ENCODE assay signal across 9 mouse cellular contexts in the genomic region with DNA sequence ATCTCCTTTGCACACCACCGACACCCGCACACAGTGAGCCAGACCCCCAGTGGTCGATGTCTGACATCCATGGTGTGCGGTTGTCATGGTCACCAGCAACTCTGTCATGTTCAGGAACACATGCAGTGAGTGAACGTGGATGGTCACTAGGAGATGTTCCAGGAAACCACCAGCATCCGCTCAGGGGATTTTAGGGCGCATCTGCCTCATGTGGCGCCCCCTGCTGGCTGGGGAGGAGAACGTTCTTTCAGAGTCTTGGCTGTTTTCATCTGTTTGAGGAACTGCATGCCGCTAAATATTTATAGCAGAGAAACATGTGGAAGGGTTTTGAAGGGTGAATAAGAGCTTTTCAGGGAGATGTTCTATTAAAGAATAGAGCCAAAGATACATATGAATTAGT.
A peak's percentile ranks its signal among the peaks of the same experiment; 100 is the strongest.
DNase-seq lines count a peak whose midpoint lies in the region; ATAC-seq and TF ChIP-seq lines count a peak whose summit lies in the region.
"Had no signal": no experiment of that assay in that cellular context is flagged by ENCODE, and none has a peak within 500 bp of the region (broad histone marks: within the 10 kb centered on the region; RNA-seq: fewer than 3 reads in every experiment).

No protein-coding gene starts in this region.

- no peaks in the 10 kb centered on the region for H3K79me2 ChIP-seq in heart, adult 2 months (replicated peaks; ENCODE audit: control insufficient read depth, insufficient read depth, low read length)

- H3K36me3 ChIP-seq in heart, adult 2 months (ENCODE audit: control insufficient read depth, insufficient read depth, low read length) = no peaks in the 10 kb centered on the region
- H3K36me3 ChIP-seq in midbrain, postnatal 0 days (ENCODE audit: insufficient read depth, low read length) = no peaks in the 10 kb centered on the region
- H3K36me3 ChIP-seq in midbrain, embryonic 16.5 days (ENCODE audit: control insufficient read depth, insufficient read depth, low read length) = no peaks in the 10 kb centered on the region

- ATAC-seq in midbrain, postnatal 0 days (ENCODE audit: low FRiP score) = no peak
- no peak for ATAC-seq in midbrain, embryonic 16.5 days
- ATAC-seq: Patski had no signal

- no peak overlapping the region for H3K27ac ChIP-seq in heart, adult 2 months
- no peak overlapping the region for H3K27ac ChIP-seq in midbrain, postnatal 0 days (ENCODE audit: low read depth, low read length)
- H3K27ac ChIP-seq in midbrain, embryonic 16.5 days (ENCODE audit: low read length) = no peak overlapping the region

- peaks cover 2% of the 10 kb centered on the region; the same call in 1 of the 2 replicates for H3K27me3 ChIP-seq in heart, adult 2 months (ENCODE audit: control insufficient read depth, insufficient read depth, low read length)
- H3K27me3 ChIP-seq in midbrain, postnatal 0 days (ENCODE audit: insufficient read depth, low read length) = no peaks in the 10 kb centered on the region
- no peaks in the 10 kb centered on the region for H3K27me3 ChIP-seq in midbrain, embryonic 16.5 days (ENCODE audit: control insufficient read depth, insufficient read depth, low read depth, low read length)
- H3K27me3 ChIP-seq: Patski had no signal

- intact Hi-C loops in heart, adult 2 months (cut with DNase I) = loop anchor here (2.0 kb wide), 1 partner anchor 210 kb away; no protein-coding TSS in a partner anchor

- H3K4me2 ChIP-seq in midbrain, postnatal 0 days (ENCODE audit: low read depth, low read length, poor library complexity, severe bottlenecking) = no peak overlapping the region
- H3K4me2 ChIP-seq in midbrain, embryonic 16.5 days (ENCODE audit: low read length) = no peak overlapping the region

- TF ChIP-seq POLR2A in heart, adult 2 months (IDR thresholded peaks at IDR 0.05; ENCODE audit: insufficient read depth, low read depth, low read length) = no peak

- no peak overlapping the region for H3K9ac ChIP-seq in heart, adult 2 months (ENCODE audit: low read depth, low read length)
- H3K9ac ChIP-seq in midbrain, postnatal 0 days (replicated peaks; ENCODE audit: low read length, poor library complexity, severe bottlenecking) = no peak overlapping the region
- H3K9ac ChIP-seq in midbrain, embryonic 16.5 days (ENCODE audit: low read depth, low read length) = no peak overlapping the region

- H3K9me3 ChIP-seq in midbrain, postnatal 0 days (ENCODE audit: low read length) = no peaks in the 10 kb centered on the region
- no peaks in the 10 kb centered on the region for H3K9me3 ChIP-seq in midbrain, embryonic 16.5 days (replicated peaks; ENCODE audit: control insufficient read depth, low read length, poor library complexity, severe bottlenecking)

- no peak for DNase-seq in heart, adult 2 months
- DNase-seq in heart, adult 8-10 months (ENCODE audit: low spot score) = no peak
- DNase-seq in midbrain, postnatal 0 days (ENCODE audit: low spot score) = peak; percentile 36
- DNase-seq in cerebellum, adult 9-11 months = peak; percentile 55
- DNase-seq in right cerebral cortex, postnatal 4 days = peak; percentile 35
- no peak for DNase-seq in layer of hippocampus, adult 11-12 months (ENCODE audit: low spot score)
- DNase-seq in heart, adult 11 months = no peak

- H3K4me3 ChIP-seq in heart, adult 2 months = no peak overlapping the region
- H3K4me3 ChIP-seq in midbrain, postnatal 0 days (ENCODE audit: low read depth, low read length) = no peak overlapping the region
- no peak overlapping the region for H3K4me3 ChIP-seq in midbrain, embryonic 16.5 days (ENCODE audit: low read depth, low read length)

- TF ChIP-seq CTCF in heart, adult 2 months (IDR thresholded peaks at IDR 0.05) = peak; percentile 66
- peak; percentile 66 for TF ChIP-seq CTCF in midbrain, postnatal 0 days (IDR thresholded peaks at IDR 0.05)

- no peak for TF ChIP-seq EP300 in heart, adult 2 months (IDR thresholded peaks at IDR 0.05; ENCODE audit: insufficient read depth, low read depth, low read length)

- 52% methylated on average over 10 of the region's 10 CpGs for WGBS in heart, adult 2 months
- 51% methylated on average over 10 of the region's 10 CpGs for WGBS in midbrain, postnatal 0 days
- 60% methylated on average over 10 of the region's 10 CpGs for WGBS in midbrain, embryonic 16.5 days

- H3K4me1 ChIP-seq in heart, adult 2 months (ENCODE audit: control insufficient read depth, insufficient read depth, low read length) = no peaks in the 10 kb centered on the region
- no peaks in the 10 kb centered on the region for H3K4me1 ChIP-seq in midbrain, postnatal 0 days (ENCODE audit: insufficient read depth, low read length)
- peaks cover 11% of the 10 kb centered on the region for H3K4me1 ChIP-seq in midbrain, embryonic 16.5 days (ENCODE audit: control insufficient read depth, insufficient read depth, low read length)

Comparison
In these comparisons a context has a peak if more than half of its experiments do, and no peak if none do; other contexts are left out.
1. DNase-seq: peak in midbrain, postnatal 0 days (single experiment), cerebellum, adult 9-11 months (single experiment) and right cerebral cortex, postnatal 4 days (single experiment); none in heart, adult 2 months (0 of 2), heart, adult 8-10 months (single experiment), layer of hippocampus, adult 11-12 months (single experiment) and heart, adult 11 months (single experiment).